Mouse (Mus musculus) CH12.LX (cell line): ENCODE results near the gene Tdp1. TPM values are rescaled to one million over a fixed set of nuclear protein-coding genes. Genes with fewer than 3 reads are reported as not detected.

Source experiments
- DNase-seq: peaks from one replicate; pipeline ENCODE4 v3.0.0-alpha.2; 2013; ENCODE audit errors: extremely low read depth
- H3K27ac ChIP-seq: 2 replicates; pipeline ENCODE4 v1.5.1; 2012; ENCODE audit warnings: low read depth, mild to moderate bottlenecking, control low read depth, moderate library complexity; ENCODE audit not compliant: insufficient read depth
- H3K27me3 ChIP-seq: replicated peaks from 2 replicates; pipeline ENCODE3; 2012; ENCODE audit warnings: inconsistent platforms
- H3K36me3 ChIP-seq, 2 experiments: replicated peaks in 1 of 2; 2 replicates each; pipeline versions ENCODE3 to v1.6.1; 2012; ENCODE audit warnings: inconsistent platforms in 1 of 2, low read length in 1 of 2, mild to moderate bottlenecking in 1 of 2, mixed read lengths in 1 of 2, moderate library complexity in 1 of 2; ENCODE audit not compliant: control insufficient read depth in 1 of 2, insufficient read depth in 1 of 2
- H3K4me1 ChIP-seq, 2 experiments: 2 replicates each; pipeline ENCODE4 v1.6.1; 2012; ENCODE audit warnings: inconsistent platforms in 1 of 2, moderate library complexity in 1 of 2; ENCODE audit not compliant: insufficient read depth in 2 of 2, control insufficient read depth in 1 of 2
- H3K4me2 ChIP-seq: 2 replicates; pipeline ENCODE4 v1.6.1; 2012; ENCODE audit warnings: low read depth, mild to moderate bottlenecking, control low read depth; ENCODE audit not compliant: poor library complexity, insufficient read depth, severe bottlenecking
- H3K4me3 ChIP-seq, 3 experiments: fragments of 150-350 bp in 1 of 3; sonication (generic) in 1 of 3; replicated peaks in 1 of 3; 2 replicates each; pipeline versions ENCODE3 to v1.5.1; 2011 to 2012; ENCODE audit warnings: low read depth in 2 of 3, low read length in 2 of 3, mild to moderate bottlenecking in 2 of 3, moderate library complexity in 2 of 3, control low read depth in 1 of 3, improper control_type of control experiment in 1 of 3, inconsistent platforms in 1 of 3, mixed read lengths in 1 of 3; ENCODE audit not compliant: poor library complexity in 1 of 3
- H3K79me2 ChIP-seq: replicated peaks from 2 replicates; pipeline ENCODE4 v1.6.1; 2012; ENCODE audit warnings: mild to moderate bottlenecking, moderate library complexity; ENCODE audit not compliant: control insufficient read depth, poor library complexity, insufficient read depth, severe bottlenecking; ENCODE audit errors: extremely low read depth
- H3K9ac ChIP-seq: 2 replicates; pipeline ENCODE4 v1.6.1; 2012; ENCODE audit warnings: low read depth, mild to moderate bottlenecking, control low read depth, moderate library complexity; ENCODE audit not compliant: insufficient read depth
- H3K9me3 ChIP-seq: replicated peaks from 2 replicates; pipeline ENCODE3; 2012; ENCODE audit warnings: low read length, inconsistent platforms, mixed read lengths
- BHLHE40 ChIP-seq: IDR thresholded peaks from 2 replicates; pipeline ENCODE4 v1.6.1; 2011; ENCODE audit warnings: mild to moderate bottlenecking, low read depth, low read length, improper control_type of control experiment
- CHD1 ChIP-seq: IDR thresholded peaks from 2 replicates; pipeline ENCODE4 v1.6.1; 2012; ENCODE audit warnings: low read depth, low read length, improper control_type of control experiment, inconsistent platforms
- CHD2 ChIP-seq: IDR thresholded peaks from 2 replicates; pipeline ENCODE4 v1.6.1; 2011; ENCODE audit warnings: low read length, improper control_type of control experiment
- E2F4 ChIP-seq: IDR thresholded peaks from 2 replicates; pipeline ENCODE4 v1.6.1; 2011; ENCODE audit warnings: low read depth, low read length, improper control_type of control experiment; ENCODE audit not compliant: insufficient replicate concordance
- EP300 ChIP-seq: IDR thresholded peaks from 2 replicates; pipeline ENCODE4 v1.6.1; 2011; ENCODE audit warnings: low read length, improper control_type of control experiment
- HCFC1 ChIP-seq: IDR thresholded peaks from 2 replicates; pipeline ENCODE4 v1.6.1; 2012; ENCODE audit warnings: low read depth, mild to moderate bottlenecking, inconsistent platforms, low read length, improper control_type of control experiment
- IRF4 ChIP-seq: IDR thresholded peaks from 2 replicates; pipeline ENCODE4 v1.6.1; 2014; ENCODE audit warnings: low read depth, mild to moderate bottlenecking, inconsistent platforms, low read length, improper control_type of control experiment
- JUND ChIP-seq: conservative IDR thresholded peaks from 2 replicates; pipeline ENCODE4 v1.6.1; 2011; ENCODE audit warnings: low read depth, low read length, improper control_type of control experiment
- MAX ChIP-seq: IDR thresholded peaks from 2 replicates; pipeline ENCODE4 v1.6.1; 2011; ENCODE audit warnings: low read length, improper control_type of control experiment
- MEF2A ChIP-seq: IDR thresholded peaks from 2 replicates; pipeline ENCODE4 v1.6.1; 2014; ENCODE audit warnings: low read depth, mild to moderate bottlenecking, inconsistent platforms, low read length, improper control_type of control experiment, borderline replicate concordance
- MXI1 ChIP-seq: IDR thresholded peaks from 2 replicates; pipeline ENCODE4 v1.6.1; 2011; ENCODE audit warnings: mild to moderate bottlenecking, low read depth, low read length, improper control_type of control experiment
- MYC ChIP-seq: IDR thresholded peaks from 2 replicates; pipeline ENCODE4 v1.6.1; 2011; ENCODE audit warnings: low read depth, mild to moderate bottlenecking, improper control_type of control experiment, low read length
- PAX5 ChIP-seq: IDR thresholded peaks from 2 replicates; pipeline ENCODE4 v1.6.1; 2012; ENCODE audit warnings: low read length, inconsistent platforms, mixed read lengths
- POLR2AphosphoS2 ChIP-seq: IDR thresholded peaks from 2 replicates; pipeline ENCODE4 v1.6.1; 2011; ENCODE audit warnings: low read depth, low read length, improper control_type of control experiment
- RCOR1 ChIP-seq: conservative IDR thresholded peaks from 2 replicates; pipeline ENCODE4 v1.6.1; 2012; ENCODE audit warnings: low read depth, mild to moderate bottlenecking, inconsistent platforms, low read length, improper control_type of control experiment
- SIN3A ChIP-seq: IDR thresholded peaks from 2 replicates; pipeline ENCODE4 v1.6.1; 2012; ENCODE audit warnings: low read length, improper control_type of control experiment, inconsistent platforms
- TBP ChIP-seq: conservative IDR thresholded peaks from 2 replicates; pipeline ENCODE4 v1.6.1; 2011; ENCODE audit warnings: low read depth, low read length, improper control_type of control experiment
- USF1 ChIP-seq: IDR thresholded peaks from 2 replicates; pipeline ENCODE4 v1.6.1; 2014; ENCODE audit warnings: low read depth, mild to moderate bottlenecking, inconsistent platforms, low read length, improper control_type of control experiment
- ZC3H11A ChIP-seq: IDR thresholded peaks from 2 replicates; pipeline ENCODE4 v1.6.1; 2012; ENCODE audit warnings: low read depth, mild to moderate bottlenecking, inconsistent platforms, low read length, improper control_type of control experiment
- ZMIZ1 ChIP-seq: IDR thresholded peaks from 2 replicates; pipeline ENCODE4 v1.6.1; 2012; ENCODE audit warnings: low read depth, mild to moderate bottlenecking, inconsistent platforms, low read length, improper control_type of control experiment
- dilution Hi-C: fragments of 300-500 bp; cut with MboI; formaldehyde crosslinking; loops from 2 replicates; pipeline ENCODE4 v1.14.3; 2020; ENCODE audit warnings: low sequenced_read_pairs; ENCODE audit not compliant: extremely low pct_unique_long_range_greater_than_20kb, extremely low pct_ligation_motif_present
- in situ Hi-C: fragments of 300-500 bp; cut with MboI; formaldehyde crosslinking; loops from 3 replicates; pipeline ENCODE4 v1.14.3; 2019; ENCODE audit warnings: low sequenced_read_pairs, low pct_ligation_motif_present, low pct_unique_long_range_greater_than_20kb, mixed read lengths
- polyA plus RNA-seq: library from polyadenylated mRNA; unstranded; fragments of >175 nt; gene quantifications from 2 replicates; pipeline ENCODE4 v1.2.1, GENCODE M21; 2012; ENCODE audit warnings: low read depth; ENCODE audit not compliant: insufficient read length
- total RNA-seq, 2 experiments: library from RNA; depleted of rRNA; stranded (reverse); fragments of 300-350 nt in 1 of 2; fragments of >200 nt in 1 of 2; gene quantifications; 2 replicates each; pipeline ENCODE4 v1.2.3; 2012 to 2014

The Tdp1 gene
- total and polyA plus RNA-seq, 3 experiments, result 16.9 to 53.7 (median 27.4) TPM

DNA sequence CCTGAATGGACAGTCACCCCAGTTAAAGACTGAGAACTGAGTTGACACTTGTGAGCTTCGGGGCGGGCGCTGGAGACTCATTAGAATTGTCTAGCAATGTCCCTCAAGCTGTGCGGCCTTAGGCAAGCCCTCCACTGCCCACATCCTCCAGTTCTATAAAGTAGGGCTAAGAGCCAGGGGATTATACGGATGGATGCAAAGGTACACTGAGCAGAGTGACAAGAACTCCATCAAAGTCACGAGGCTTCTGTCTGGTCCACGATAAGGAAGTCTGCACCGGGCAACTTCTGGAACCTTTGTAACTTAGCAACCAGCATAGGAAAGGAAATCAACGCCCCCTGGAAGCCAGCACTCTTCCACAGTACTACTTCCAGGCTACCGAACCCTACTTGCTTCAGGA lies 75.6 kb downstream of the Tdp1 start:
- no peak for TF ChIP-seq POLR2AphosphoS2
- TF ChIP-seq PAX5, result no peak
- no peak for TF ChIP-seq MXI1
- no peak for TF ChIP-seq MYC
- TF ChIP-seq EP300, result no peak
- no peak for TF ChIP-seq IRF4
- TF ChIP-seq BHLHE40, result no peak
- TF ChIP-seq ZC3H11A, result no peak
- TF ChIP-seq HCFC1, result no peak
- no peak for TF ChIP-seq CHD1
- no peak for TF ChIP-seq MEF2A
- TF ChIP-seq, all 38 proteins: peak for 0
- H3K27me3 ChIP-seq, result peaks cover 5% of the 10 kb centered on the region
- H3K4me1 ChIP-seq, result peaks cover 0 to 25% of the 10 kb centered on the region in 2 experiments; a peak in 2 of 4 replicates
- in situ Hi-C loops, result loop anchor here (10.0 kb wide), 1 partner anchor 875 kb away; no protein-coding TSS in a partner anchor
- H3K36me3 ChIP-seq, result peaks cover 2 to 14% of the 10 kb centered on the region in 2 experiments
- no peak overlapping the region for H3K4me2 ChIP-seq
- H3K27ac ChIP-seq, result no peak overlapping the region
- no peak for DNase-seq
- dilution Hi-C loops, result no loop called here
- H3K79me2 ChIP-seq, result no peaks in the 10 kb centered on the region
- no peak overlapping the region for H3K4me3 ChIP-seq
- H3K9me3 ChIP-seq, result peaks cover under 1% of the 10 kb centered on the region
- no peak overlapping the region for H3K9ac ChIP-seq

- in situ Hi-C loops, result loop anchor here (10.0 kb wide), 1 partner anchor 876 kb away; no protein-coding TSS in a partner anchor
- no peak for DNase-seq
- Histone ChIP-seq H3K36me3 (peaks cover 0 to 8% of the 10 kb centered on the region in 2 experiments), H3K27me3 (peaks cover 12% of the 10 kb centered on the region), H3K4me3 (no peak overlapping the region), H3K27ac (no peak overlapping the region), H3K4me1 (peaks cover under 1 to 32% of the 10 kb centered on the region in 2 experiments; a peak in 3 of 4 replicates), H3K9ac (no peak overlapping the region), H3K79me2 (no peaks in the 10 kb centered on the region), H3K9me3 (peaks cover 6% of the 10 kb centered on the region), H3K4me2 (no peak overlapping the region)
- dilution Hi-C loops, result no loop called here
- TF ChIP-seq MAX, result no peak
- TF ChIP-seq E2F4, result no peak
- no peak for TF ChIP-seq TBP
- TF ChIP-seq CHD2, result no peak
- no peak for TF ChIP-seq USF1
- TF ChIP-seq ZMIZ1, result no peak
- no peak for TF ChIP-seq ZC3H11A
- TF ChIP-seq POLR2AphosphoS2, result no peak
- TF ChIP-seq JUND, result no peak
- TF ChIP-seq BHLHE40, result no peak
- TF ChIP-seq PAX5, result no peak
- no peak for TF ChIP-seq IRF4
- no peak for TF ChIP-seq RCOR1
- TF ChIP-seq SIN3A, result no peak
- no peak for TF ChIP-seq MEF2A
- no peak for TF ChIP-seq EP300
These were observed 76.4 kb downstream of the Tdp1 start for GRCm38 (mm10) chr12:99960675-99961074.
